Mouse (Mus musculus): Measurements from ENCODE around the gene Srebf2. TPM values are rescaled to one million over a fixed set of nuclear protein-coding genes. Genes with fewer than 3 reads are reported as not detected.

The Srebf2 gene
- polyA plus RNA-seq, 1 experiment, result 285 TPM

- peaks cover 74% of the 10 kb centered on the region for H3K36me3 ChIP-seq (ENCODE audit: control insufficient read depth, insufficient read depth)
- no peak overlapping the region for H3K4me2 ChIP-seq (ENCODE audit: low read depth)
- H3ac ChIP-seq (ENCODE audit: control insufficient read depth, insufficient read length), result no peak overlapping the region
- no peak for TF ChIP-seq MYOG (IDR thresholded peaks at IDR 0.05; ENCODE audit: control insufficient read depth in 1 of 3, insufficient read depth in 1 of 3, insufficient read length in 2 of 3, low read depth in 2 of 3)
- TF ChIP-seq POLR2A (IDR thresholded peaks at IDR 0.05; ENCODE audit: insufficient read length, low read depth), result no peak
- no peak for TF ChIP-seq USF1 (IDR thresholded peaks at IDR 0.05; ENCODE audit: low read depth)
- TF ChIP-seq CEBPB (IDR thresholded peaks at IDR 0.05; ENCODE audit: insufficient read depth, poor library complexity, severe bottlenecking), result no peak
- no peak for TF ChIP-seq MYOD1 (IDR thresholded peaks at IDR 0.05; ENCODE audit: control insufficient read depth in 1 of 3, insufficient read length in 2 of 3, low read depth in 2 of 3)
- no peak for TF ChIP-seq SRF (IDR thresholded peaks at IDR 0.05; ENCODE audit: control insufficient read depth, insufficient read length, low read depth)
- TF ChIP-seq POLR2AphosphoS2 (IDR thresholded peaks at IDR 0.05; ENCODE audit: insufficient read length, low read depth), result no peak
- H3K27me3 ChIP-seq (ENCODE audit: control insufficient read depth, insufficient read depth, insufficient read length), result no peaks in the 10 kb centered on the region
- H3K79me2 ChIP-seq (ENCODE audit: control insufficient read depth, insufficient read depth), result no peaks in the 10 kb centered on the region
- H3K4me3 ChIP-seq, result no peak overlapping the region
Observed at GRCm38 (mm10) chr15:82198342-82198741, 51.4 kb downstream of the Srebf2 start.

GRCm38 (mm10) chr15:82199546-82199945 lies 52.6 kb downstream of the Srebf2 start:
- Histone ChIP-seq H3K79me2 (ENCODE audit: control insufficient read depth, insufficient read depth) (no peaks in the 10 kb centered on the region), H3ac (ENCODE audit: control insufficient read depth, insufficient read length) (no peak overlapping the region), H3K36me3 (ENCODE audit: control insufficient read depth, insufficient read depth) (peaks cover 77% of the 10 kb centered on the region), H3K27me3 (ENCODE audit: control insufficient read depth, insufficient read depth, insufficient read length) (no peaks in the 10 kb centered on the region), H3K4me2 (ENCODE audit: low read depth) (no peak overlapping the region), H3K4me3 (no peak overlapping the region)
- TF ChIP-seq USF1 (IDR thresholded peaks at IDR 0.05; ENCODE audit: low read depth) (no peak), TCF3 (IDR thresholded peaks at IDR 0.05; ENCODE audit: insufficient read length, low read depth) (no peak), MYOG (IDR thresholded peaks at IDR 0.05; ENCODE audit: control insufficient read depth in 1 of 3, insufficient read depth in 1 of 3, insufficient read length in 2 of 3, low read depth in 2 of 3) (no peak), MYOD1 (IDR thresholded peaks at IDR 0.05; ENCODE audit: control insufficient read depth in 1 of 3, insufficient read length in 2 of 3, low read depth in 2 of 3) (no peak), POLR2AphosphoS2 (IDR thresholded peaks at IDR 0.05; ENCODE audit: insufficient read length, low read depth) (no peak), POLR2A (IDR thresholded peaks at IDR 0.05; ENCODE audit: insufficient read length, low read depth) (no peak), REST (IDR thresholded peaks at IDR 0.05; ENCODE audit: insufficient read depth, insufficient read length) (no peak), SRF (IDR thresholded peaks at IDR 0.05; ENCODE audit: control insufficient read depth, insufficient read length, low read depth) (no peak), E2F4 (IDR thresholded peaks at IDR 0.05; ENCODE audit: insufficient read depth) (no peak), MAX (IDR thresholded peaks at IDR 0.05; ENCODE audit: low read depth) (no peak), TCF12 (IDR thresholded peaks at IDR 0.05; ENCODE audit: insufficient read depth, poor library complexity, severe bottlenecking) (no peak), CEBPB (IDR thresholded peaks at IDR 0.05; ENCODE audit: insufficient read depth, poor library complexity, severe bottlenecking) (no peak)

- no peak for TF ChIP-seq MYOD1 (IDR thresholded peaks at IDR 0.05; ENCODE audit: control insufficient read depth in 1 of 3, insufficient read length in 2 of 3, low read depth in 2 of 3)
- TF ChIP-seq MAX (IDR thresholded peaks at IDR 0.05; ENCODE audit: low read depth), result no peak
- no peak for TF ChIP-seq REST (IDR thresholded peaks at IDR 0.05; ENCODE audit: insufficient read depth, insufficient read length)
- no peak for TF ChIP-seq TCF12 (IDR thresholded peaks at IDR 0.05; ENCODE audit: insufficient read depth, poor library complexity, severe bottlenecking)
- no peak for TF ChIP-seq E2F4 (IDR thresholded peaks at IDR 0.05; ENCODE audit: insufficient read depth)
- no peak for TF ChIP-seq CEBPB (IDR thresholded peaks at IDR 0.05; ENCODE audit: insufficient read depth, poor library complexity, severe bottlenecking)
- TF ChIP-seq TCF3 (IDR thresholded peaks at IDR 0.05; ENCODE audit: insufficient read length, low read depth), result no peak
- no peak for TF ChIP-seq MYOG (IDR thresholded peaks at IDR 0.05; ENCODE audit: control insufficient read depth in 1 of 3, insufficient read depth in 1 of 3, insufficient read length in 2 of 3, low read depth in 2 of 3)
- no peak for TF ChIP-seq SRF (IDR thresholded peaks at IDR 0.05; ENCODE audit: control insufficient read depth, insufficient read length, low read depth)
- TF ChIP-seq POLR2AphosphoS2 (IDR thresholded peaks at IDR 0.05; ENCODE audit: insufficient read length, low read depth), result no peak
- TF ChIP-seq POLR2A (IDR thresholded peaks at IDR 0.05; ENCODE audit: insufficient read length, low read depth), result no peak
- no peak for TF ChIP-seq USF1 (IDR thresholded peaks at IDR 0.05; ENCODE audit: low read depth)
- H3K36me3 ChIP-seq (ENCODE audit: control insufficient read depth, insufficient read depth), result peaks cover 69% of the 10 kb centered on the region
Observed at GRCm38 (mm10) chr15:82202086-82202485, 55.1 kb downstream of the Srebf2 start.

GRCm38 (mm10) chr15:82203090-82203489 lies 56.1 kb downstream of the Srebf2 start:
- H3K79me2 ChIP-seq (ENCODE audit: control insufficient read depth, insufficient read depth), result no peaks in the 10 kb centered on the region
- peak; percentile 15 for TF ChIP-seq POLR2A (IDR thresholded peaks at IDR 0.05; ENCODE audit: insufficient read length, low read depth)
- no peak for TF ChIP-seq MYOG (IDR thresholded peaks at IDR 0.05; ENCODE audit: control insufficient read depth in 1 of 3, insufficient read depth in 1 of 3, insufficient read length in 2 of 3, low read depth in 2 of 3)
- no peaks in the 10 kb centered on the region for H3K27me3 ChIP-seq (ENCODE audit: control insufficient read depth, insufficient read depth, insufficient read length)
- H3K36me3 ChIP-seq (ENCODE audit: control insufficient read depth, insufficient read depth), result peaks cover 64% of the 10 kb centered on the region
- H3K4me3 ChIP-seq, result no peak overlapping the region
- no peak overlapping the region for H3K4me2 ChIP-seq (ENCODE audit: low read depth)
- H3ac ChIP-seq (ENCODE audit: control insufficient read depth, insufficient read length), result no peak overlapping the region

More at GRCm38 (mm10) chr15:82202086-82202485, 55.1 kb downstream of the Srebf2 start:
- Histone ChIP-seq H3K4me3 (no peak overlapping the region), H3ac (ENCODE audit: control insufficient read depth, insufficient read length) (no peak overlapping the region), H3K27me3 (ENCODE audit: control insufficient read depth, insufficient read depth, insufficient read length) (no peaks in the 10 kb centered on the region), H3K79me2 (ENCODE audit: control insufficient read depth, insufficient read depth) (no peaks in the 10 kb centered on the region), H3K4me2 (ENCODE audit: low read depth) (no peak overlapping the region)

- no peak overlapping the region for H3K4me3 ChIP-seq
- TF ChIP-seq POLR2A (IDR thresholded peaks at IDR 0.05; ENCODE audit: insufficient read length, low read depth) (peak; percentile 41), MYOG (IDR thresholded peaks at IDR 0.05; ENCODE audit: control insufficient read depth in 1 of 3, insufficient read depth in 1 of 3, insufficient read length in 2 of 3, low read depth in 2 of 3) (no peak), CEBPB (IDR thresholded peaks at IDR 0.05; ENCODE audit: insufficient read depth, poor library complexity, severe bottlenecking) (no peak), POLR2AphosphoS2 (IDR thresholded peaks at IDR 0.05; ENCODE audit: insufficient read length, low read depth) (peak; percentile 82)
- H3K36me3 ChIP-seq (ENCODE audit: control insufficient read depth, insufficient read depth), result peaks cover 57% of the 10 kb centered on the region
- no peak overlapping the region for H3ac ChIP-seq (ENCODE audit: control insufficient read depth, insufficient read length)
- H3K27me3 ChIP-seq (ENCODE audit: control insufficient read depth, insufficient read depth, insufficient read length), result no peaks in the 10 kb centered on the region
- H3K4me2 ChIP-seq (ENCODE audit: low read depth), result no peak overlapping the region
- H3K79me2 ChIP-seq (ENCODE audit: control insufficient read depth, insufficient read depth), result no peaks in the 10 kb centered on the region
Observed at GRCm38 (mm10) chr15:82203611-82204351, 56.8 kb downstream of the Srebf2 start.
